Mouse (Mus musculus): ENCODE data around the gene Yars2.
"Not testable (repeated sequence)": the region's sequence is repeated elsewhere in the genome, so short reads cannot be mapped to it uniquely, and the experiment has no call there.

Gene Yars2

GRCm38 (mm10) chr16:16302369-16303137, at the start of gene Yars2:
Yars2 (plus strand) TSS chr16:16302965.
- peak; percentile 95 for DNase-seq

- DNase-seq, result peak; percentile 3
Observed at GRCm38 (mm10) chr16:16253326-16254074, 49.3 kb upstream of the Yars2 start.

GRCm38 (mm10) chr16:16255217-16255616, 47.5 kb upstream of the Yars2 start:
- no peak for DNase-seq

- no peak for DNase-seq
Observed at GRCm38 (mm10) chr16:16255874-16256273, 46.9 kb upstream of the Yars2 start.

- DNase-seq, result no peak
Observed at GRCm38 (mm10) chr16:16256672-16257071, 46.1 kb upstream of the Yars2 start.

- DNase-seq, result no peak
Observed at GRCm38 (mm10) chr16:16260882-16261281, 41.9 kb upstream of the Yars2 start.

- DNase-seq, result no peak
Observed at GRCm38 (mm10) chr16:16261481-16261880, 41.3 kb upstream of the Yars2 start.

GRCm38 (mm10) chr16:16262436-16262835, 40.3 kb upstream of the Yars2 start:
- no peak for DNase-seq

- DNase-seq, result no peak
Observed at GRCm38 (mm10) chr16:16272978-16273377, 29.8 kb upstream of the Yars2 start.

GRCm38 (mm10) chr16:16273752-16274151, 29.0 kb upstream of the Yars2 start:
- no peak for DNase-seq

GRCm38 (mm10) chr16:16303138-16303827, 518 bp downstream of the Yars2 start:
- peak; percentile 64 for DNase-seq

GRCm38 (mm10) chr16:16303888-16304287, 1.1 kb downstream of the Yars2 start:
- no peak for DNase-seq

GRCm38 (mm10) chr16:16311319-16311718, 8.6 kb downstream of the Yars2 start:
- no peak for DNase-seq

- DNase-seq, result no peak
Observed at GRCm38 (mm10) chr16:16325775-16326336, 23.1 kb downstream of the Yars2 start.

GRCm38 (mm10) chr16:16346420-16346819, 43.7 kb downstream of the Yars2 start:
- DNase-seq, result no peak

GRCm38 (mm10) chr16:16357908-16358307, 55.1 kb downstream of the Yars2 start:
- peak; percentile 24 for DNase-seq

- DNase-seq, result peak; percentile 93
Observed at GRCm38 (mm10) chr16:16358481-16359100, 55.8 kb downstream of the Yars2 start, which contains the start of gene Dnm1l. Dnm1l (minus strand) TSS chr16:16358959.

- DNase-seq, result not testable (repeated sequence)
Observed at GRCm38 (mm10) chr16:16359101-16359482, 56.3 kb downstream of the Yars2 start.

Measured in cerebellum, adult 9-11 months (tissue).